Comparison of ENCODE assay signal across 8 mouse cellular contexts in the genomic region with DNA sequence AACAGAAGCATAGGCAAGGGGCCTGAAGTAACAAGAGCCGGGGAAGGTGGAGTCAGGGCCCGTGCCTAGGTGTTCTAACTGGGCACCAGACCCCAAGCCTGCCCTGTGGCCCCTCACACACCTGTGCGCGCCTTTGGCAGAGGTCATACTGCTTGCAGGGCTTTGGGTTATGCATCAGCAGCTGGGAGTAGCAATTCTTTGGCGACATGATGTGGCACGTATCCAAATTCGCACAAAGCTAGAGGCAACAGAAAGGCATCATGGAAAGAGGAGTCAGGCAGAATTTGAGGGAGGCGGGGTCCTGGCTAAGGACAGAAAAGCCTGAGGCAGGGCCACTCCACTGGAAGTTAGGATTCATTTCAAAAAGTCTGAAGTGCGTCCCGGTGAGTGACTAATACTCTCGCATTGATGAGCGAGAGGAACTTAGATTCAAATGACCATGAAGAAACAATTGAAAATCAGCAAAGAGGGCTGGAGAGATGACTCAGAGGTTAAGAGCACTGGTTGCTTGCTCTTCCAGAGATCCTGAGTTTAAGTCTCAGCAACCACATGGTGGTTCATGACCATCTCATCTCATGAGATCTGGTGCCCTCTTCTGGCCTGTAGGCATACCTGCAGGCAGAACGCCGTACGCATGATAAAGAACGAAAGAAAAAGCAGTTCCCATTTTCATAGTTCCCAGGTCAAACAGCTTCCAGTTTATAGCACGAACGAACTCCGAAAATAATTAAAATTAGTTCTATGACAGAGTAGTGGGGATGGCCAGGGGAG. TPM values are rescaled to one million over a fixed set of nuclear protein-coding genes. Genes with fewer than 3 reads are reported as not detected.
DNase-seq lines count a peak whose midpoint lies in the region; ATAC-seq and TF ChIP-seq lines count a peak whose summit lies in the region.

No protein-coding gene starts in this region.

- H3K4me3 ChIP-seq in bone marrow, adult 2 months (replicated peaks; ENCODE audit: control insufficient read depth, low read depth, low read length), result peak overlapping the region; percentile 87
- H3K4me3 ChIP-seq in embryonic facial prominence, embryonic 15.5 days (replicated peaks), result peak overlapping the region; percentile 18; the same call in 1 of the 2 replicates

- H3K9ac ChIP-seq in embryonic facial prominence, embryonic 15.5 days, result no peak overlapping the region

- ATAC-seq in embryonic facial prominence, embryonic 15.5 days (ENCODE audit: insufficient number of reproducible peaks, low FRiP score, low TSS enrichment, low read depth), result no peak

- H3K36me3 ChIP-seq in embryonic facial prominence, embryonic 15.5 days, result peaks cover 30% of the 10 kb centered on the region

- WGBS in bone marrow, adult 2 months, result 50% methylated on average over 19 of the region's 19 CpGs
- WGBS in embryonic facial prominence, embryonic 15.5 days, result 32% methylated on average over 19 of the region's 19 CpGs

- peak; percentile 98 for TF ChIP-seq CTCF in bone marrow, adult 2 months (IDR thresholded peaks at IDR 0.05; ENCODE audit: control insufficient read depth, insufficient read depth, low read length)

- peak; percentile 77 for DNase-seq in gastrocnemius, adult 18-20 months (ENCODE audit: low spot score)
- no peak for DNase-seq in gastrocnemius, postnatal 25 days
- peak; percentile 69 to 70 for DNase-seq in heart, postnatal 36 days
- peak; percentile 75 for DNase-seq in layer of hippocampus, adult 9-10 months (ENCODE audit: low spot score)
- DNase-seq in lung, postnatal 4 days, result peak; percentile 32 to 78
- peak; percentile 55 for DNase-seq in spleen, adult 12 weeks (ENCODE audit: low spot score)

- no peaks in the 10 kb centered on the region for H3K27me3 ChIP-seq in embryonic facial prominence, embryonic 15.5 days

- no peaks in the 10 kb centered on the region for H3K9me3 ChIP-seq in embryonic facial prominence, embryonic 15.5 days (replicated peaks)

- no peak for TF ChIP-seq POLR2A in bone marrow, adult 2 months (IDR thresholded peaks at IDR 0.05; ENCODE audit: borderline replicate concordance, control insufficient read depth, low read depth, low read length)

- H3K4me1 ChIP-seq in bone marrow, adult 2 months (ENCODE audit: control insufficient read depth, insufficient read depth, low read length), result peaks cover 5% of the 10 kb centered on the region; the same call in 1 of the 2 replicates
- H3K4me1 ChIP-seq in embryonic facial prominence, embryonic 15.5 days, result peaks cover 29% of the 10 kb centered on the region

- H3K27ac ChIP-seq in bone marrow, adult 2 months (ENCODE audit: control insufficient read depth, insufficient read depth, low read depth, low read length, poor library complexity), result peak overlapping the region; percentile 40; the same call in 1 of the 2 replicates
- H3K27ac ChIP-seq in embryonic facial prominence, embryonic 15.5 days (replicated peaks), result no peak overlapping the region

- intact Hi-C loops in heart, postnatal 36 days (cut with DNase I), result loop anchor here (1.0 to 5.0 kb wide), 3 partner anchors 75 to 280 kb away; no protein-coding TSS in a partner anchor

- peak overlapping the region; percentile 44 for H3K4me2 ChIP-seq in embryonic facial prominence, embryonic 15.5 days (replicated peaks)

RNA-seq across cellular contexts. Expression of gene Dhx58, which starts 1.8 kb away (rescaled TPM):
- under 1 TPM; 0.16 to 0.21 TPM for total RNA-seq in gastrocnemius, adult 18-20 months (2021)
- total RNA-seq in gastrocnemius, postnatal 25 days (2021), result 1 to 10 TPM in 1 of 2 experiments, under 1 TPM in 1; 0.77 to 1.2 TPM
- 13.2 and 34.6 TPM in 2 replicates for polyA plus RNA-seq in bone marrow, adult 2 months (2011; ENCODE audit: insufficient read depth, insufficient read length, low replicate concordance, missing spikeins)
- 3.4 and 5.9 TPM in 2 replicates for polyA plus RNA-seq in embryonic facial prominence, embryonic 15.5 days (2015; fragmentation: Nextera tagmentation; extraction: Ambion mirVana)
- total RNA-seq in heart, postnatal 36 days (2021), result 1 to 10 TPM in 1 of 2 experiments, under 1 TPM in 1; 0.75 to 2.8 TPM

RNA-seq across cellular contexts. Expression of gene Kat2a, which starts 10.0 kb away (rescaled TPM):
- 10 to 100 TPM; 10.1 to 11.1 TPM for total RNA-seq in gastrocnemius, adult 18-20 months (2021)
- 10 to 100 TPM; 11.7 to 11.8 TPM for total RNA-seq in gastrocnemius, postnatal 25 days (2021)
- 7.6 and 16.3 TPM in 2 replicates for polyA plus RNA-seq in bone marrow, adult 2 months (2011; ENCODE audit: insufficient read depth, insufficient read length, low replicate concordance, missing spikeins)
- polyA plus RNA-seq in embryonic facial prominence, embryonic 15.5 days (2015; fragmentation: Nextera tagmentation; extraction: Ambion mirVana), result 54.6 and 61.1 TPM in 2 replicates
- 10 to 100 TPM; 12.4 to 13.0 TPM for total RNA-seq in heart, postnatal 36 days (2021)

RNA-seq across cellular contexts. Expression of gene Zfp385c, which starts 10.0 kb away (rescaled TPM):
- under 1 TPM; 0.28 to 0.41 TPM for total RNA-seq in gastrocnemius, adult 18-20 months (2021)
- under 1 TPM; 0.31 to 0.70 TPM for total RNA-seq in gastrocnemius, postnatal 25 days (2021)
- polyA plus RNA-seq in bone marrow, adult 2 months (2011; ENCODE audit: insufficient read depth, insufficient read length, low replicate concordance, missing spikeins), result not detected in 2 replicates
- polyA plus RNA-seq in embryonic facial prominence, embryonic 15.5 days (2015; fragmentation: Nextera tagmentation; extraction: Ambion mirVana), result 2.0 and 3.1 TPM in 2 replicates
- total RNA-seq in heart, postnatal 36 days (2021), result under 1 TPM in 1 of 2 experiments, not detected in 1; 0.28 TPM

RNA-seq across cellular contexts. Expression of gene Hspb9, which starts 11.4 kb away (rescaled TPM):
- not detected for total RNA-seq in gastrocnemius, adult 18-20 months (2021)
- total RNA-seq in gastrocnemius, postnatal 25 days (2021), result not detected
- polyA plus RNA-seq in bone marrow, adult 2 months (2011; ENCODE audit: insufficient read depth, insufficient read length, low replicate concordance, missing spikeins), result not detected in 2 replicates
- 0.55 TPM in 1 of 2 replicates, not detected in the other for polyA plus RNA-seq in embryonic facial prominence, embryonic 15.5 days (2015; fragmentation: Nextera tagmentation; extraction: Ambion mirVana)
- under 1 TPM in 1 of 2 experiments, not detected in 1; 0.43 TPM for total RNA-seq in heart, postnatal 36 days (2021)

RNA-seq across cellular contexts. Expression of gene Rab5c, which starts 35.7 kb away (rescaled TPM):
- 10 to 100 TPM; 40.3 to 42.7 TPM for total RNA-seq in gastrocnemius, adult 18-20 months (2021)
- 10 to 100 TPM; 40.4 to 43.1 TPM for total RNA-seq in gastrocnemius, postnatal 25 days (2021)
- 91.8 and 126 TPM in 2 replicates for polyA plus RNA-seq in bone marrow, adult 2 months (2011; ENCODE audit: insufficient read depth, insufficient read length, low replicate concordance, missing spikeins)
- polyA plus RNA-seq in embryonic facial prominence, embryonic 15.5 days (2015; fragmentation: Nextera tagmentation; extraction: Ambion mirVana), result 31.0 and 33.2 TPM in 2 replicates
- total RNA-seq in heart, postnatal 36 days (2021), result 10 to 100 TPM; 54.3 to 62.1 TPM
